Mouse (Mus musculus) intestine, embryonic 14.5 days (tissue): ENCODE results near the gene Fam102b. TPM values are rescaled to one million over a fixed set of nuclear protein-coding genes. Genes with fewer than 3 reads are reported as not detected.

Source experiments
- ATAC-seq: fragments of 200-750 bp; cut with Nextera tagmentation; replicated peaks from 2 replicates; pipeline ENCODE4 v1.8.0; 2017; ENCODE audit warnings: low read depth, moderate number of reproducible peaks, moderate TSS enrichment, moderate library complexity; ENCODE audit not compliant: low FRiP score, low TSS enrichment
- DNase-seq: peaks from one replicate; pipeline ENCODE4 v3.0.0-alpha.2; 2018; ENCODE audit warnings: low spot score
- H3K27ac ChIP-seq: fragments of 300-500 bp; sonication (generic); 2 replicates; pipeline ENCODE4 v1.5.1; 2014; ENCODE audit warnings: low read depth, mild to moderate bottlenecking, control low read depth
- H3K27me3 ChIP-seq: fragments of 300-500 bp; sonication (generic); replicated peaks from 2 replicates; pipeline ENCODE4 v1.6.1; 2014; ENCODE audit warnings: low read length, control low read depth; ENCODE audit not compliant: control insufficient read depth, insufficient read depth
- H3K36me3 ChIP-seq: fragments of 300-500 bp; sonication (generic); 2 replicates; pipeline ENCODE4 v1.6.1; 2014; ENCODE audit warnings: low read length, control low read depth; ENCODE audit not compliant: control insufficient read depth, insufficient read depth
- H3K4me1 ChIP-seq: fragments of 300-500 bp; sonication (generic); replicated peaks from 2 replicates; pipeline ENCODE4 v1.6.1; 2014; ENCODE audit warnings: low read length, control low read depth, mixed read lengths; ENCODE audit not compliant: control insufficient read depth, insufficient read depth
- H3K4me2 ChIP-seq: fragments of 300-500 bp; sonication (generic); 2 replicates; pipeline ENCODE4 v1.6.1; 2014; ENCODE audit warnings: low read length
- H3K4me3 ChIP-seq: fragments of 300-500 bp; sonication (generic); 2 replicates; pipeline ENCODE4 v1.5.1; 2014; ENCODE audit warnings: low read depth, low read length, control low read depth, mixed read lengths
- H3K9ac ChIP-seq: fragments of 300-500 bp; sonication (generic); 2 replicates; pipeline ENCODE4 v1.6.1; 2014; ENCODE audit warnings: mild to moderate bottlenecking, low read length
- H3K9me3 ChIP-seq: fragments of 300-500 bp; sonication (generic); 2 replicates; pipeline ENCODE4 v1.6.1; 2016; ENCODE audit warnings: low read length, control low read depth; ENCODE audit not compliant: control insufficient read depth
- whole genome bisulfite sequencing: fragments of 180-500 bp; shearing (Covaris S2); extraction: QIAGEN DNeasy Blood & Tissue Kit; methylation state at CpG from one replicate; pipeline ENCODE4 v1.1.7; 2014; 5-methylcytosine and 5-hydroxymethylcytosine counted together
- polyA plus RNA-seq: library from polyadenylated mRNA; unstranded; fragments of >200 nt; fragmentation: Nextera tagmentation; extraction: Ambion mirVana; gene quantifications from 2 replicates; pipeline ENCODE4 v1.2.1, GENCODE M21; 2014

Fam102b gene
- polyA plus RNA-seq, 1 experiment from 2014 or later, result 10.3 TPM

DNA sequence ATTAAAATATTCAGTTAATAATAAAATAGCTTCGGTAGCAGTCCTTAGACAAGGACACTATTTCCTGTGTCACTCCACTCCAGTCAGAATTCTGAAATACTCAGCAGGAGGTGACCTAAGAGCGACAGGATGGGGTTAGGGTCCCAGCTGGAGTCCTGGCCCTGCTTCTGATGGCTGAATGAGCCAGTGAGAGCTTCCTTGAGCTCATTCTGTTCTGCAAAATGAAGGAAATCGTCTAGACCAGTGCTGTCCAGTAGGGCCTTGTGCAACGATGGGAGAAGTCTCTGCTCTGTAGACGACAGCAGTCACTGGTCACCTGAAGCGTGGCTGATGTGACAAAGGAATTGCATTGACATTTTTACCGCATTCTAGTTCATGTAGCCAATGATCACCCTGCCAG, 16.0 kb upstream of the Fam102b start:
- Histone ChIP-seq H3K27me3 (no peaks in the 10 kb centered on the region), H3K36me3 (no peaks in the 10 kb centered on the region), H3K4me2 (no peak overlapping the region), H3K27ac (no peak overlapping the region), H3K9me3 (no peaks in the 10 kb centered on the region), H3K4me1 (no peaks in the 10 kb centered on the region; the same call in 1 of the 2 replicates), H3K4me3 (no peak overlapping the region), H3K9ac (no peak overlapping the region)
- DNase-seq, result no peak
- no peak for ATAC-seq
- WGBS, result 82% methylated on average over 7 of the region's 7 CpGs

DNA sequence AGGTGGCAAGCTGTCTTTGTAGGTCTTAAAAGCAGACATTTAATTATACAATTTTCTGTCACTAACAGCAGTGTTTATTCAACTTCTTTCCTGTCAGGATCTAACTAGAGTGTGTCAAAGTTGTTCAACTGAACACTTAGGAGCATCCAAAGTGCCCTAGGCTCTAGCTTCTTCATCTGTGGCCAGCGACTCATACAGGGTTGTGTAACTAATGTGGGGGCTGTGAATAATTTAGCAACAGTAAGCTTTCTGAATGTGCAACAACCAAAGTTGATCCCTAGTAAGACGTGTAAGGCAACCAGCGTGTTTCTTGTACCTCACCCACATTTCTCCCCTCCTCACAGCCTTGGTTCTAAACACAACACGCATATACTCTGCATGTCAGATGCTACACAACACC, 13.5 kb upstream of the Fam102b start:
- no peak overlapping the region for H3K4me2 ChIP-seq
- no peak overlapping the region for H3K9ac ChIP-seq
- H3K27ac ChIP-seq, result no peak overlapping the region
- WGBS, result 90% methylated on average over 4 of the region's 4 CpGs
- no peak overlapping the region for H3K4me3 ChIP-seq
- ATAC-seq (no peak), DNase-seq (no peak)
- no peaks in the 10 kb centered on the region for H3K27me3 ChIP-seq
- H3K36me3 ChIP-seq, result no peaks in the 10 kb centered on the region
- H3K9me3 ChIP-seq, result no peaks in the 10 kb centered on the region
- no peaks in the 10 kb centered on the region for H3K4me1 ChIP-seq

DNA sequence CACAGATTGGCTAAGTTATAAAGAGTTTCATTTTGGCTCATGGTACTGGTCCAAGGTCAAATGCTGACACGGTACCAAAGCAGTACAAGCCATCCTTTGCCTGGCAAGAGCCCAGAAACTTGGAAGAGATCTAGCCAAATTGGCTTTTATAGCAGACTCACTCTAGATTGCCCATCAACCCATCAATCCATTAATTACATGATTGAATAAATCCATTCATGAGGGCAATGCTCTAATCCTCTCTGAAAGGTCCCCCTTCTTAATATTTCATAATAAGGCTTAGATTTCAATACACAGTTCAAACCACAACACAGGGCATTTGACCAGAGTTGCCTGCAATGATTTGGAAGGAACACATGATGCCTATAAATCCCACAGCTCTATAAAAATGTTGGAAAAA, 7.0 kb upstream of the Fam102b start:
- H3K27ac ChIP-seq, result no peak overlapping the region
- H3K4me3 ChIP-seq, result no peak overlapping the region
- no peaks in the 10 kb centered on the region for H3K27me3 ChIP-seq
- WGBS, result 78% methylated on average over 1 of the region's 1 CpGs
- ATAC-seq (no peak), DNase-seq (no peak)
- H3K4me2 ChIP-seq, result no peak overlapping the region
- peaks cover 12% of the 10 kb centered on the region for H3K4me1 ChIP-seq
- H3K36me3 ChIP-seq, result no peaks in the 10 kb centered on the region
- no peak overlapping the region for H3K9ac ChIP-seq
- no peaks in the 10 kb centered on the region for H3K9me3 ChIP-seq

DNA sequence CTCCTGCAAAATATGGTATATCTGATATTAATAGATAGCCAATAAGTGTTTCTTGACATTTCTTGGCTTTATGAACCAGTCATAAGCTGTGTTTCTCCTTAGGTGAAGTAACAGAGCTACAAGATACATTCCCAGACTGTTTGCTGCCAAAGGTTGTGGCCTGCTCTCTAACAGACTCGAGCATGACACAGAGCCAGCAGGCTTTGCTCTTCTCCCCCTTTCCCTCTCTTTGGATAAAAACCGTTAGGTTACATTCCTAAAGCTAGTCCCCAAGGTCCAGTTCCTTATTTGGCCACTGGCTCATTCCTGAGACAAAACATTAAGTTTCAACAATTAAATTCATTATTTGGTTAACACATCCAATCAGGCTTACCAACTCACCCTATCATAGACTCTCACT, 4.9 kb upstream of the Fam102b start:
- no peak overlapping the region for H3K27ac ChIP-seq
- DNase-seq, result no peak
- WGBS, result 45% methylated on average over 2 of the region's 2 CpGs
- no peaks in the 10 kb centered on the region for H3K27me3 ChIP-seq
- no peaks in the 10 kb centered on the region for H3K9me3 ChIP-seq
- no peak overlapping the region for H3K9ac ChIP-seq
- ATAC-seq, result no peak
- H3K4me3 ChIP-seq, result no peak overlapping the region
- no peaks in the 10 kb centered on the region for H3K36me3 ChIP-seq
- peaks cover 12% of the 10 kb centered on the region for H3K4me1 ChIP-seq
- no peak overlapping the region for H3K4me2 ChIP-seq

DNA sequence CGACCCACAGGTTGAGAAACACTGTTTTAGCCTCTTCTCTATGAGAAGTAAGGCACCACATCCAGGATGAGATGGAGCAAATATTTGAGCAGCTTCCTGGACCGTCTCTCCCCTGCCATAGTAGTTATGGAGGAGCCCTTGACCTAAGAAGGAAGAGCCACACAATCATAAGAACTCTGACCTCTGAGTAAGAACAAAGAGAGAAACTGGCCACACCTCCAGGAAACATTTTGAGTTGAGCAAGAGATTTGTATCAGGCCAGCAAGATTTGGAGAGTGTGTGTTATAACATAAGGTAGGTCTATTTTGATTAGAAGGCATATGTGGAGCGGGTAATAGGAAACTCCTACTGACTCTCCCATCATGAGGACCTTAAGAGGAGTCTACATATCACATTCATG, 4.2 kb upstream of the Fam102b start:
- no peaks in the 10 kb centered on the region for H3K9me3 ChIP-seq
- no peak for DNase-seq

DNA sequence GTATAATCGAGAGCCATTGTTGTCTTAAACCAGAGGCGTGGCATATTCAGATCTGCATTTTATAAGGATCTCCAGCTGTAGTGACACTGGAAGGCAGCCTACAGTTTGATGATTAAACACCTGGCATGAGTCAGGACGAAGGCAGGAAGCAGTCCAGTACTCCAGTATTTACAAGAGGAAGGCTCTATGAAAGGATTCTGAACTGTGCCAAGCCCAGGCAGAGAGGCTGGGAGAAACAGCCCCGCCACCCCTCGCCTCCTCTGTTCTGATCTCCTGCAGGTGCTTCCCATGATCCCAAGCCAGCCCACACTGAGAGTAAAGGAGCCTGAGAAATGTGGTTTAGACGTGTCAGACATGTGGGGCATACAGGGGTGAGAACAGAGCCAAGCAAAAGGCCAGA, 3.4 kb upstream of the Fam102b start:
- Histone ChIP-seq H3K27me3 (no peaks in the 10 kb centered on the region), H3K36me3 (no peaks in the 10 kb centered on the region), H3K27ac (no peak overlapping the region; the same call in 1 of the 2 replicates), H3K4me2 (no peak overlapping the region), H3K9ac (no peak overlapping the region), H3K4me3 (no peak overlapping the region), H3K9me3 (no peaks in the 10 kb centered on the region), H3K4me1 (peaks cover 15% of the 10 kb centered on the region)
- DNase-seq, result no peak
- WGBS, result 34% methylated on average over 6 of the region's 6 CpGs
- ATAC-seq, result no peak

More for the DNA sequence above, 4.2 kb upstream of the Fam102b start:
- 77% methylated on average over 3 of the region's 3 CpGs for WGBS
- Histone ChIP-seq H3K27me3 (no peaks in the 10 kb centered on the region), H3K4me1 (peaks cover 12% of the 10 kb centered on the region), H3K4me2 (no peak overlapping the region), H3K9ac (no peak overlapping the region), H3K36me3 (no peaks in the 10 kb centered on the region), H3K27ac (no peak overlapping the region), H3K4me3 (no peak overlapping the region)
- ATAC-seq, result no peak

DNA sequence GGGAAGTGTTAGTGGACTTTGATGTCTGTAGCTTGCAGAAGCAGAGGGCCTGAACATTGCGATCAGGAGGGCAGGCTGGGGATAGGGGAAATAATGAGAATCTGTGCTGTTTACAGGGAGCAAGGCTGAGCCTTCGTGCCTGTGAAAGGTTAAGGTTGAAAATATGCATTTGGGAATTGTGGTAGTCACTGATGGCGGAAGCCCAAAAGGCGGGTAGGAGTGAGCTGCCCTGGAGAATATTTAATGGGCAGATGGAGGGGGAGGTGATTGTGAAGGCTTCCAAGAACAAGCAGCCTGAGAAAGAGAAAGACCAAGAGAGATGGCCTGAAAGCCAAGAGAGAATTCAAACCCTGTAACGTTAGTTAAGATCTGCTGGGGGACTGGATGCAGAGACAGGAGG, 2.3 kb upstream of the Fam102b start:
- no peaks in the 10 kb centered on the region for H3K27me3 ChIP-seq
- no peak overlapping the region for H3K4me3 ChIP-seq
- no peak overlapping the region for H3K4me2 ChIP-seq
- no peak overlapping the region for H3K9ac ChIP-seq
- no peak for DNase-seq
- H3K9me3 ChIP-seq, result no peaks in the 10 kb centered on the region
- no peak overlapping the region for H3K27ac ChIP-seq
- WGBS, result 63% methylated on average over 5 of the region's 5 CpGs
- ATAC-seq, result no peak
- H3K36me3 ChIP-seq, result no peaks in the 10 kb centered on the region
- H3K4me1 ChIP-seq, result peaks cover 18% of the 10 kb centered on the region

DNA sequence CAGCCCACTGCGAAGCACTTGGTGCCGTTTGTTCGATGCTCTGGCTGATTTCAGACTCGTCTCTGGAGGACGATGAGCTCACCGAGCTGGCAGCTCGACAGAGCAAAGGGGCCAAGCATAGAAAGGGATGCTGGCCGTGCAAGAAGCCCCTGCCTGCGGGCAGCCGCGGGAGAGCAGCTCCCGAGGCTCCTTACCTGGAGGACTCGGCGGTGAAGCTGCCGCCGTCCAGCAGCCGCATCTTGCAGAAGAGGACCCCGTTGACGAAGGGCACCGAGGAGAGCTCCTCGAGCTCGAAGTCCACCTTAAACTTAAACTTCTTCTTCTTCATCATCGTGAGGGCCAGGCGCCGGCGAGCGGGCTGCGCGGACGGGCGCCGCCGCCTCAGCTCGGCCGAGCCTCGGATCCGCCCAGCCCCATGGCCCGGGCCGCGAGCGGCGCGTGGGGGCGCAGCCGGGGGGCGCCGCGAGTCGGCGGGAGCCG, 376 bp downstream of the Fam102b start:
- H3K27me3 ChIP-seq, result no peaks in the 10 kb centered on the region
- DNase-seq, result peak; percentile 85
- no peaks in the 10 kb centered on the region for H3K36me3 ChIP-seq
- peak overlapping the region; percentile 84 for H3K27ac ChIP-seq
- ATAC-seq, result peak; percentile 79
- H3K4me3 ChIP-seq, result peak overlapping the region; percentile 79
- under 1% methylated on average over 50 of the region's 51 CpGs for WGBS
- peak overlapping the region; percentile 85 for H3K9ac ChIP-seq
- peak overlapping the region; percentile 69 for H3K4me2 ChIP-seq
- H3K9me3 ChIP-seq, result no peaks in the 10 kb centered on the region
- peaks cover 21% of the 10 kb centered on the region for H3K4me1 ChIP-seq

DNA sequence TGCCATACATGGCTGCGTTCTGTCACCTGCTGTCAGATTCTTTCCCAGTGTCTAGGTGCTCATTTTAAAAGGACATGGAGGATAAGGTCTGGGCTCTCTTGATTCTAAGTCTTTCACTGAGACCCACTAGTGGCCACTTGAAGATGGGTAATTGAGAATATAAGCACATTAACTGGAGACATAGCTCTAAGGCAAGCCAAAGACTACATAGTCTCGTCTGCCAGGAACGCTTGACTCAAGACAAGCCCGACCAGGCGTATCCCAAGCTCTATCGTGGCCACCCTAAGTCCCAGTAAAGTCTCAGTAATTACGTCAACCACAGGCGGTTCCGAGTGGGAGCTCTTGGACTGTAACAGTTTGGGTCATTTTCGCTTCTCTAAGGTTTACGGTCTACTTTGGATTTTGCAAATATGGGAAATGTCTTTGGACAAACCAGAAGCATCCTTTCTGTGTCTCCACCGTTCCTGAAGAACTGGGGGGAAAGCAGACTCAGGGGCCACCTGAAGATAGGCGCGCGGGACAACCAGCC, 881 bp downstream of the Fam102b start:
- Histone ChIP-seq H3K9ac (peak overlapping the region; percentile 85), H3K27ac (peak overlapping the region; percentile 84), H3K4me2 (peak overlapping the region; percentile 69), H3K27me3 (no peaks in the 10 kb centered on the region), H3K4me3 (peak overlapping the region; percentile 79), H3K36me3 (no peaks in the 10 kb centered on the region), H3K4me1 (peaks cover 21% of the 10 kb centered on the region), H3K9me3 (no peaks in the 10 kb centered on the region)
- DNase-seq (no peak), ATAC-seq (peak; percentile 13; the same call in 1 of the 2 replicates)
- WGBS, result 6% methylated on average over 15 of the region's 15 CpGs
